Mouse (Mus musculus): ENCODE results near the gene Flrt3. TPM values are rescaled to one million over a fixed set of nuclear protein-coding genes. Genes with fewer than 3 reads are reported as not detected.

The Flrt3 gene
- polyA plus RNA-seq, 1 experiment from 2014 or later = 35.8 TPM

GRCm38 (mm10) chr2:140670457-140670856 lies 812 bp downstream of the Flrt3 start:
- Histone ChIP-seq H3K4me3 (peak overlapping the region; percentile 66), H3K4me1 (replicated peaks) (peaks cover 32% of the 10 kb centered on the region), H3K9me3 (no peaks in the 10 kb centered on the region), H3K27ac (peak overlapping the region; percentile 89), H3K27me3 (ENCODE audit: insufficient read depth, poor library complexity, severe bottlenecking) (no peaks in the 10 kb centered on the region), H3K36me3 (no peaks in the 10 kb centered on the region)
- DNase-seq (ENCODE audit: low spot score) = peak; percentile 72
- WGBS = under 1% methylated on average over 12 of the region's 12 CpGs

GRCm38 (mm10) chr2:140669786-140670185 lies 1.5 kb downstream of the Flrt3 start:
- Histone ChIP-seq H3K4me1 (replicated peaks) (peaks cover 37% of the 10 kb centered on the region), H3K9me3 (no peaks in the 10 kb centered on the region), H3K27ac (peak overlapping the region; percentile 89), H3K27me3 (ENCODE audit: insufficient read depth, poor library complexity, severe bottlenecking) (no peaks in the 10 kb centered on the region), H3K36me3 (no peaks in the 10 kb centered on the region), H3K4me3 (peak overlapping the region; percentile 66)
- 29% methylated on average over 2 of the region's 2 CpGs for WGBS
- DNase-seq (ENCODE audit: low spot score) = no peak

- peak overlapping the region; percentile 66 for H3K4me3 ChIP-seq
- no peaks in the 10 kb centered on the region for H3K27me3 ChIP-seq (ENCODE audit: insufficient read depth, poor library complexity, severe bottlenecking)
- H3K9me3 ChIP-seq = no peaks in the 10 kb centered on the region
- H3K36me3 ChIP-seq = no peaks in the 10 kb centered on the region
- WGBS = 38% methylated on average over 2 of the region's 2 CpGs
- no peak for DNase-seq (ENCODE audit: low spot score)
- H3K4me1 ChIP-seq (replicated peaks) = peaks cover 37% of the 10 kb centered on the region
- peak overlapping the region; percentile 75 for H3K27ac ChIP-seq
Observed at GRCm38 (mm10) chr2:140669081-140669480, 2.2 kb downstream of the Flrt3 start.

- peaks cover under 1% of the 10 kb centered on the region; the same call in 1 of the 2 replicates for H3K36me3 ChIP-seq
- no peaks in the 10 kb centered on the region for H3K27me3 ChIP-seq (ENCODE audit: insufficient read depth, poor library complexity, severe bottlenecking)
- H3K9me3 ChIP-seq = no peaks in the 10 kb centered on the region
- under 1% methylated on average over 8 of the region's 8 CpGs for WGBS
- peaks cover 37% of the 10 kb centered on the region for H3K4me1 ChIP-seq (replicated peaks)
- H3K27ac ChIP-seq = peak overlapping the region; percentile 75
- peak; percentile 85 for DNase-seq (ENCODE audit: low spot score)
- H3K4me3 ChIP-seq = peak overlapping the region; percentile 66
Observed at GRCm38 (mm10) chr2:140668311-140668710, 3.0 kb downstream of the Flrt3 start.

GRCm38 (mm10) chr2:140667261-140668047 lies 3.8 kb downstream of the Flrt3 start:
- H3K27me3 ChIP-seq (ENCODE audit: insufficient read depth, poor library complexity, severe bottlenecking) = no peaks in the 10 kb centered on the region
- peak overlapping the region; percentile 75 for H3K27ac ChIP-seq
- 37% methylated on average over 13 of the region's 13 CpGs for WGBS
- no peaks in the 10 kb centered on the region for H3K9me3 ChIP-seq
- H3K36me3 ChIP-seq = peaks cover 9% of the 10 kb centered on the region
- DNase-seq (ENCODE audit: low spot score) = peak; percentile 16
- H3K4me1 ChIP-seq (replicated peaks) = peaks cover 37% of the 10 kb centered on the region
- peak overlapping the region; percentile 66 for H3K4me3 ChIP-seq

GRCm38 (mm10) chr2:140666846-140667245 lies 4.4 kb downstream of the Flrt3 start:
- peak overlapping the region; percentile 75 for H3K27ac ChIP-seq
- peaks cover 15% of the 10 kb centered on the region for H3K36me3 ChIP-seq
- H3K4me3 ChIP-seq = peak overlapping the region; percentile 66; the same call in 1 of the 2 replicates
- no peaks in the 10 kb centered on the region for H3K27me3 ChIP-seq (ENCODE audit: insufficient read depth, poor library complexity, severe bottlenecking)
- peak; percentile 13 for DNase-seq (ENCODE audit: low spot score)
- H3K9me3 ChIP-seq = no peaks in the 10 kb centered on the region
- peaks cover 37% of the 10 kb centered on the region for H3K4me1 ChIP-seq (replicated peaks)
- 22% methylated on average over 7 of the region's 7 CpGs for WGBS

- Histone ChIP-seq H3K4me1 (replicated peaks) (peaks cover 37% of the 10 kb centered on the region), H3K4me3 (no peak overlapping the region), H3K27me3 (ENCODE audit: insufficient read depth, poor library complexity, severe bottlenecking) (no peaks in the 10 kb centered on the region), H3K9me3 (no peaks in the 10 kb centered on the region), H3K27ac (no peak overlapping the region), H3K36me3 (peaks cover 39% of the 10 kb centered on the region)
- no peak for DNase-seq (ENCODE audit: low spot score)
- 93% methylated on average over 4 of the region's 4 CpGs for WGBS
Observed at GRCm38 (mm10) chr2:140664381-140664780, 6.9 kb downstream of the Flrt3 start.

- 89% methylated on average over 5 of the region's 5 CpGs for WGBS
- no peaks in the 10 kb centered on the region for H3K9me3 ChIP-seq
- no peak for DNase-seq (ENCODE audit: low spot score)
- peaks cover 53% of the 10 kb centered on the region for H3K36me3 ChIP-seq
- H3K27ac ChIP-seq = no peak overlapping the region
- H3K27me3 ChIP-seq (ENCODE audit: insufficient read depth, poor library complexity, severe bottlenecking) = no peaks in the 10 kb centered on the region
- H3K4me3 ChIP-seq = no peak overlapping the region
- H3K4me1 ChIP-seq (replicated peaks) = peaks cover 23% of the 10 kb centered on the region
Observed at GRCm38 (mm10) chr2:140662673-140663072, 8.6 kb downstream of the Flrt3 start.

GRCm38 (mm10) chr2:140653978-140654377 lies 17.3 kb downstream of the Flrt3 start:
- Histone ChIP-seq H3K27ac (no peak overlapping the region), H3K9me3 (no peaks in the 10 kb centered on the region), H3K27me3 (ENCODE audit: insufficient read depth, poor library complexity, severe bottlenecking) (peaks cover 4% of the 10 kb centered on the region; the same call in 1 of the 2 replicates), H3K36me3 (peaks cover 13% of the 10 kb centered on the region), H3K4me1 (replicated peaks) (peaks cover 21% of the 10 kb centered on the region), H3K4me3 (no peak overlapping the region)
- no peak for DNase-seq (ENCODE audit: low spot score)
- WGBS = 45% methylated on average over 2 of the region's 2 CpGs

- Histone ChIP-seq H3K27ac (no peak overlapping the region), H3K27me3 (ENCODE audit: insufficient read depth, poor library complexity, severe bottlenecking) (peaks cover 4% of the 10 kb centered on the region; the same call in 1 of the 2 replicates)
Observed at GRCm38 (mm10) chr2:140653481-140653880, 17.8 kb downstream of the Flrt3 start.

GRCm38 (mm10) chr2:140621730-140622337 lies 49.4 kb downstream of the Flrt3 start:
- Histone ChIP-seq H3K4me1 (replicated peaks) (no peaks in the 10 kb centered on the region), H3K27me3 (ENCODE audit: insufficient read depth, poor library complexity, severe bottlenecking) (no peaks in the 10 kb centered on the region), H3K36me3 (no peaks in the 10 kb centered on the region), H3K27ac (no peak overlapping the region), H3K9me3 (no peaks in the 10 kb centered on the region), H3K4me3 (no peak overlapping the region)
- no peak for DNase-seq (ENCODE audit: low spot score)
- WGBS = 80% methylated on average over 2 of the region's 2 CpGs

More at GRCm38 (mm10) chr2:140653481-140653880, 17.8 kb downstream of the Flrt3 start:
- peaks cover 21% of the 10 kb centered on the region for H3K4me1 ChIP-seq (replicated peaks)
- DNase-seq (ENCODE audit: low spot score) = no peak
- no peaks in the 10 kb centered on the region for H3K9me3 ChIP-seq
- no peak overlapping the region for H3K4me3 ChIP-seq
- peaks cover 8% of the 10 kb centered on the region; the same call in 1 of the 2 replicates for H3K36me3 ChIP-seq

GRCm38 (mm10) chr2:140615451-140615850 lies 55.8 kb downstream of the Flrt3 start:
- no peaks in the 10 kb centered on the region for H3K36me3 ChIP-seq
- no peak for DNase-seq (ENCODE audit: low spot score)
- H3K4me3 ChIP-seq = no peak overlapping the region
- H3K4me1 ChIP-seq (replicated peaks) = no peaks in the 10 kb centered on the region
- no peaks in the 10 kb centered on the region for H3K9me3 ChIP-seq
- no peaks in the 10 kb centered on the region for H3K27me3 ChIP-seq (ENCODE audit: insufficient read depth, poor library complexity, severe bottlenecking)
- WGBS = 95% methylated on average over 2 of the region's 2 CpGs
- no peak overlapping the region for H3K27ac ChIP-seq

All from hindbrain, embryonic 10.5 days (tissue).